22 mouse cellular contexts compared by ENCODE assay signal in genomic region chr12:53970721-53971120, GRCm38 (mm10).
DNase-seq lines count a peak whose midpoint lies in the region; ATAC-seq and TF ChIP-seq lines count a peak whose summit lies in the region.
"Had no signal": no experiment of that assay in that cellular context is flagged by ENCODE, and none has a peak within 500 bp of the region (broad histone marks: within the 10 kb centered on the region; RNA-seq: fewer than 3 reads in every experiment).

No protein-coding gene starts in this region.

- TF ChIP-seq CTCF in lung, postnatal 0 days (IDR thresholded peaks at IDR 0.05), result no peak
- no peak for TF ChIP-seq CTCF in Patski (IDR thresholded peaks at IDR 0.05)
- no peak for TF ChIP-seq CTCF in stomach, postnatal 0 days (IDR thresholded peaks at IDR 0.05; ENCODE audit: low read depth)

- WGBS in lung, postnatal 0 days, result 86% methylated on average over 7 of the region's 7 CpGs
- WGBS in stomach, postnatal 0 days, result 85% methylated on average over 7 of the region's 7 CpGs

- DNase-seq in adrenal gland, adult 2 months, result peak; percentile 59
- no peak for DNase-seq in adrenal gland, postnatal 10 days
- DNase-seq in lung, postnatal 0 days (ENCODE audit: low spot score), result peak; percentile 5
- no peak for DNase-seq in lung, adult 18-20 months
- DNase-seq in Patski (ENCODE audit: low read depth, low spot score), result peak; percentile 9
- no peak for DNase-seq in stomach, postnatal 0 days (ENCODE audit: low spot score)
- DNase-seq in spleen, postnatal 14 days (ENCODE audit: low spot score in 2 of 2), result no peak
- DNase-seq in cerebellum, adult 9-10 months, result no peak
- DNase-seq: B cell, adult 2 months; cerebellum, adult 11 months; cerebellum, adult 8-10 months; cerebellum, postnatal 25 days; gastrocnemius, postnatal 10 days; heart, postnatal 36 days; kidney, adult 8-10 months had no signal

- CTCF ChIA-PET in Patski (lab: Charles Lee), result no interaction called here

- no peak overlapping the region for H3K4me3 ChIP-seq in lung, postnatal 0 days (ENCODE audit: low read depth, low read length)
- H3K4me3 ChIP-seq in stomach, postnatal 0 days (ENCODE audit: low read depth, low read length), result no peak overlapping the region
- H3K4me3 ChIP-seq: embryonic facial prominence, embryonic 13.5 days; forebrain, embryonic 12.5 days; heart, embryonic 13.5 days had no signal

- no peaks in the 10 kb centered on the region for H3K4me1 ChIP-seq in lung, postnatal 0 days (ENCODE audit: insufficient read depth, low read depth, low read length)
- no peaks in the 10 kb centered on the region for H3K4me1 ChIP-seq in stomach, postnatal 0 days (replicated peaks; ENCODE audit: control insufficient read depth, insufficient read depth)
- H3K4me1 ChIP-seq: embryonic facial prominence, embryonic 13.5 days; heart, embryonic 13.5 days had no signal

- in situ Hi-C loops in Patski (cut with MboI; ENCODE audit: low pct_unique_long_range_greater_than_20kb), result no loop called here

- no peaks in the 10 kb centered on the region for H3K36me3 ChIP-seq in lung, postnatal 0 days (ENCODE audit: insufficient read depth, low read length)
- H3K36me3 ChIP-seq in stomach, postnatal 0 days (ENCODE audit: control insufficient read depth, insufficient read depth, low read length), result no peaks in the 10 kb centered on the region
- H3K36me3 ChIP-seq: embryonic facial prominence, embryonic 13.5 days; forebrain, embryonic 12.5 days; heart, embryonic 13.5 days had no signal

- no peaks in the 10 kb centered on the region for H3K27me3 ChIP-seq in lung, postnatal 0 days (replicated peaks; ENCODE audit: insufficient read depth, low read length)
- no peaks in the 10 kb centered on the region for H3K27me3 ChIP-seq in Patski
- no peaks in the 10 kb centered on the region for H3K27me3 ChIP-seq in stomach, postnatal 0 days (ENCODE audit: control insufficient read depth, insufficient read depth, low read length)
- H3K27me3 ChIP-seq: embryonic facial prominence, embryonic 13.5 days; forebrain, embryonic 12.5 days; heart, embryonic 13.5 days had no signal

- POLR2A ChIA-PET in Patski (lab: Charles Lee), result no interaction called here

- no peak overlapping the region for H3K4me2 ChIP-seq in lung, postnatal 0 days (replicated peaks; ENCODE audit: low read depth, low read length)
- H3K4me2 ChIP-seq in stomach, postnatal 0 days (replicated peaks; ENCODE audit: low read depth), result no peak overlapping the region
- H3K4me2 ChIP-seq: embryonic facial prominence, embryonic 13.5 days; forebrain, embryonic 12.5 days; heart, embryonic 13.5 days had no signal

- no peak for ATAC-seq in lung, postnatal 0 days
- peak; percentile 39 for ATAC-seq in Patski
- 0 out of 2 replicates have a peak, but pooled peaks have one; percentile 32 for ATAC-seq in stomach, postnatal 0 days (ENCODE audit: low FRiP score, low TSS enrichment)
- ATAC-seq: forebrain, embryonic 16.5 days; hindbrain, embryonic 16.5 days; inflammation-experienced regulatory T-cells, adult 6 months; intestine, postnatal 0 days had no signal

- TF ChIP-seq EP300 in lung, postnatal 0 days (IDR thresholded peaks at IDR 0.05), result no peak
- TF ChIP-seq EP300 in stomach, postnatal 0 days (optimal IDR thresholded peaks at IDR 0.05), result no peak

- H3K27ac ChIP-seq in lung, postnatal 0 days (ENCODE audit: low read length), result no peak overlapping the region
- H3K27ac ChIP-seq in stomach, postnatal 0 days (replicated peaks), result no peak overlapping the region
- H3K27ac ChIP-seq: embryonic facial prominence, embryonic 13.5 days; forebrain, embryonic 12.5 days; heart, embryonic 13.5 days had no signal

- H3K9ac ChIP-seq in lung, postnatal 0 days (replicated peaks; ENCODE audit: low read depth), result no peak overlapping the region
- H3K9ac ChIP-seq in stomach, postnatal 0 days (ENCODE audit: low read length), result no peak overlapping the region
- H3K9ac ChIP-seq: embryonic facial prominence, embryonic 13.5 days; forebrain, embryonic 12.5 days; heart, embryonic 13.5 days had no signal

- H3K9me3 ChIP-seq in lung, postnatal 0 days (ENCODE audit: low read length), result no peaks in the 10 kb centered on the region
- H3K9me3 ChIP-seq in stomach, postnatal 0 days (ENCODE audit: control insufficient read depth, low read length), result no peaks in the 10 kb centered on the region
- H3K9me3 ChIP-seq: embryonic facial prominence, embryonic 13.5 days; forebrain, embryonic 12.5 days; heart, embryonic 13.5 days had no signal

Comparison
In these comparisons a context has a peak if more than half of its experiments do, and no peak if none do; other contexts are left out.
1. DNase-seq: peak in adrenal gland, adult 2 months (single experiment), lung, postnatal 0 days (single experiment) and Patski (single experiment); none in adrenal gland, postnatal 10 days (single experiment), lung, adult 18-20 months (0 of 2), stomach, postnatal 0 days (single experiment), spleen, postnatal 14 days (0 of 2) and cerebellum, adult 9-10 months (single experiment).